Mouse (Mus musculus): ENCODE data around the gene Mrps22. TPM values are rescaled to one million over a fixed set of nuclear protein-coding genes. Genes with fewer than 3 reads are reported as not detected.

Mrps22 gene
- total and polyA plus RNA-seq, 2 experiments = 22.6 to 44.7 TPM

- 77% methylated on average over 13 of the region's 13 CpGs for WGBS
- Histone ChIP-seq H3K9ac (ENCODE audit: low read depth, low read length) (no peak overlapping the region), H3K27ac (replicated peaks; ENCODE audit: insufficient read depth, low read depth, low read length) (no peak overlapping the region), H3K4me3 (ENCODE audit: insufficient read depth, low read depth, low read length) (no peak overlapping the region), H3K79me2 (ENCODE audit: control insufficient read depth, insufficient read depth, low read length) (no peaks in the 10 kb centered on the region), H3K36me3 (ENCODE audit: control insufficient read depth, insufficient read depth, low read length) (no peaks in the 10 kb centered on the region), H3K4me1 (ENCODE audit: control insufficient read depth, insufficient read depth, low read length) (no peaks in the 10 kb centered on the region), H3K27me3 (ENCODE audit: control insufficient read depth, insufficient read depth, low read length) (no peaks in the 10 kb centered on the region)
- no peak for TF ChIP-seq POLR2A (IDR thresholded peaks at IDR 0.05; ENCODE audit: extremely low read depth, insufficient read depth, low read length)
- TF ChIP-seq CTCF (IDR thresholded peaks at IDR 0.05; ENCODE audit: low read depth, low read length) = no peak
- DNase-seq (ENCODE audit: extremely low read depth, low read depth, low spot score) = no peak
Measured at GRCm38 (mm10) chr9:98633287-98634162, 32.1 kb upstream of the Mrps22 start.

GRCm38 (mm10) chr9:98628480-98628879 is 27.0 kb upstream of the Mrps22 start:
- H3K27ac ChIP-seq (replicated peaks; ENCODE audit: insufficient read depth, low read depth, low read length) = no peak overlapping the region
- 17% methylated on average over 3 of the region's 3 CpGs for WGBS
- no peaks in the 10 kb centered on the region for H3K4me1 ChIP-seq (ENCODE audit: control insufficient read depth, insufficient read depth, low read length)
- TF ChIP-seq POLR2A (IDR thresholded peaks at IDR 0.05; ENCODE audit: extremely low read depth, insufficient read depth, low read length) = no peak
- TF ChIP-seq CTCF (IDR thresholded peaks at IDR 0.05; ENCODE audit: low read depth, low read length) = peak; percentile 58
- H3K9ac ChIP-seq (ENCODE audit: low read depth, low read length) = no peak overlapping the region
- H3K36me3 ChIP-seq (ENCODE audit: control insufficient read depth, insufficient read depth, low read length) = no peaks in the 10 kb centered on the region
- H3K4me3 ChIP-seq (ENCODE audit: insufficient read depth, low read depth, low read length) = no peak overlapping the region
- no peaks in the 10 kb centered on the region for H3K79me2 ChIP-seq (ENCODE audit: control insufficient read depth, insufficient read depth, low read length)
- peak; percentile 4 for DNase-seq (ENCODE audit: extremely low read depth, low read depth, low spot score)
- no peaks in the 10 kb centered on the region for H3K27me3 ChIP-seq (ENCODE audit: control insufficient read depth, insufficient read depth, low read length)

DNA sequence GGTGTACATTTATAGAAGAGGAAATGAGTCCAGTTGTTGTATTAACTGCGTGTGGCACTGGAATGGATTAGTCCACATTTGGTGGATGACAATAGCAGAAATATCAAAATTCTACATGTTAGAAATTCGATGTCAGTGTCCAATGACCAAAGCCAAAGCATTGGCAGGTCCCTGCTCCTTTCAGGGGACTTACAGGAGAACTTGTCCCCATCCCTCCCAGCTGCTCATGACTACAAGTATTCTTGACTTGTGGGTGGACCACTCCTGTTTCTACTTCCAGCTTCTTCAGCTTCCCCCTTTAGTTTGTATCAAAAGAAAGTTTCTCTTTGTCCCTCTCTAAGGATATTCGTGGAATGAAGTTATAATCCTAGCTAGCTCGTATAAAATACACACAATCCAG is 3.4 kb upstream of the Mrps22 start:
- 65% methylated on average over 4 of the region's 4 CpGs for WGBS
- TF ChIP-seq CTCF (IDR thresholded peaks at IDR 0.05; ENCODE audit: low read depth, low read length) = no peak
- no peak for TF ChIP-seq POLR2A (IDR thresholded peaks at IDR 0.05; ENCODE audit: extremely low read depth, insufficient read depth, low read length)
- no peak overlapping the region for H3K27ac ChIP-seq (replicated peaks; ENCODE audit: insufficient read depth, low read depth, low read length)
- no peak overlapping the region for H3K4me3 ChIP-seq (ENCODE audit: insufficient read depth, low read depth, low read length)
- H3K9ac ChIP-seq (ENCODE audit: low read depth, low read length) = no peak overlapping the region
- H3K79me2 ChIP-seq (ENCODE audit: control insufficient read depth, insufficient read depth, low read length) = peaks cover 7% of the 10 kb centered on the region; the same call in 1 of the 2 replicates
- no peaks in the 10 kb centered on the region for H3K36me3 ChIP-seq (ENCODE audit: control insufficient read depth, insufficient read depth, low read length)
- no peaks in the 10 kb centered on the region for H3K27me3 ChIP-seq (ENCODE audit: control insufficient read depth, insufficient read depth, low read length)
- H3K4me1 ChIP-seq (ENCODE audit: control insufficient read depth, insufficient read depth, low read length) = no peaks in the 10 kb centered on the region; the same call in 1 of the 2 replicates
- no peak for DNase-seq (ENCODE audit: extremely low read depth, low read depth, low spot score)

GRCm38 (mm10) chr9:98601837-98602359 is 438 bp upstream of the Mrps22 start:
- no peaks in the 10 kb centered on the region; the same call in 1 of the 2 replicates for H3K4me1 ChIP-seq (ENCODE audit: control insufficient read depth, insufficient read depth, low read length)
- WGBS = 46% methylated on average over 11 of the region's 11 CpGs
- H3K4me3 ChIP-seq (ENCODE audit: insufficient read depth, low read depth, low read length) = peak overlapping the region; percentile 78
- no peak overlapping the region for H3K9ac ChIP-seq (ENCODE audit: low read depth, low read length)
- DNase-seq (ENCODE audit: extremely low read depth, low read depth, low spot score) = no peak
- peaks cover 7% of the 10 kb centered on the region; the same call in 1 of the 2 replicates for H3K79me2 ChIP-seq (ENCODE audit: control insufficient read depth, insufficient read depth, low read length)
- TF ChIP-seq CTCF (IDR thresholded peaks at IDR 0.05; ENCODE audit: low read depth, low read length) = no peak
- TF ChIP-seq POLR2A (IDR thresholded peaks at IDR 0.05; ENCODE audit: extremely low read depth, insufficient read depth, low read length) = no peak
- H3K36me3 ChIP-seq (ENCODE audit: control insufficient read depth, insufficient read depth, low read length) = peaks cover 1% of the 10 kb centered on the region; the same call in 1 of the 2 replicates
- no peaks in the 10 kb centered on the region for H3K27me3 ChIP-seq (ENCODE audit: control insufficient read depth, insufficient read depth, low read length)
- H3K27ac ChIP-seq (replicated peaks; ENCODE audit: insufficient read depth, low read depth, low read length) = no peak overlapping the region

- Histone ChIP-seq H3K4me1 (ENCODE audit: control insufficient read depth, insufficient read depth, low read length) (no peaks in the 10 kb centered on the region; the same call in 1 of the 2 replicates), H3K9ac (ENCODE audit: low read depth, low read length) (no peak overlapping the region), H3K27me3 (ENCODE audit: control insufficient read depth, insufficient read depth, low read length) (no peaks in the 10 kb centered on the region), H3K27ac (replicated peaks; ENCODE audit: insufficient read depth, low read depth, low read length) (no peak overlapping the region), H3K79me2 (ENCODE audit: control insufficient read depth, insufficient read depth, low read length) (peaks cover 7% of the 10 kb centered on the region; the same call in 1 of the 2 replicates), H3K4me3 (ENCODE audit: insufficient read depth, low read depth, low read length) (no peak overlapping the region), H3K36me3 (ENCODE audit: control insufficient read depth, insufficient read depth, low read length) (peaks cover 8% of the 10 kb centered on the region)
- TF ChIP-seq CTCF (IDR thresholded peaks at IDR 0.05; ENCODE audit: low read depth, low read length) (no peak), POLR2A (IDR thresholded peaks at IDR 0.05; ENCODE audit: extremely low read depth, insufficient read depth, low read length) (no peak)
- WGBS = 78% methylated on average over 6 of the region's 6 CpGs
- no peak for DNase-seq (ENCODE audit: extremely low read depth, low read depth, low spot score)
Measured at GRCm38 (mm10) chr9:98600094-98600493, 1.4 kb downstream of the Mrps22 start.

Data from liver, adult 2 months (tissue).